Mouse (Mus musculus) layer of hippocampus, adult 8-10 months (tissue): ENCODE measurements around the gene Cep170b. TPM values are rescaled to one million over a fixed set of nuclear protein-coding genes. Genes with fewer than 3 reads are reported as not detected.

Experiments
- microRNA-seq, 2 experiments: library from miRNA; unstranded; fragments of <30 nt; microRNA quantifications; one replicate each; pipeline ENCODE4 v1.2.0; 2022
- total RNA-seq, 4 experiments: library from RNA; stranded (reverse); gene quantifications; 2 replicates each; pipeline ENCODE4 v1.2.4; 2022

Gene Cep170b
- total RNA-seq, 4 experiments from 2014 or later: 190 to 216 (median 203) TPM

Small RNAs within 50 kb of the gene (microRNA-seq; reads per million reads assigned to microRNA genes)
- gene Mir6940: 0.64 to 1.8 reads per million in 2 experiments

Other genes starting within 250 kb of the Cep170b start
- gene A530016L24Rik, start 231.0 kb upstream of the Cep170b start, total RNA-seq: under 1 TPM in 2 of 4 experiments, not detected in 2; 0.16 to 0.36 TPM
- 100 to 1,000 TPM; 118 to 128 (median 123) TPM for gene Tmem179, start 203.7 kb upstream of the Cep170b start, total RNA-seq
- gene Inf2, start 131.7 kb upstream of the Cep170b start, total RNA-seq: 100 to 1,000 TPM; 111 to 121 (median 115) TPM
- gene Adssl1, start 100.4 kb upstream of the Cep170b start, total RNA-seq: 10 to 100 TPM in 3 of 4 experiments, 1 to 10 TPM in 1; 9.6 to 30.4 (median 20.8) TPM
- 10 to 100 TPM; 20.8 to 23.5 (median 22.1) TPM for gene Siva1, start 75.8 kb upstream of the Cep170b start, total RNA-seq
- gene Akt1, start 45.6 kb upstream of the Cep170b start, total RNA-seq: 100 to 1,000 TPM; 153 to 162 (median 161) TPM
- gene Zbtb42, start 41.6 kb upstream of the Cep170b start, total RNA-seq: 1 to 10 TPM in 3 of 4 experiments, under 1 TPM in 1; 0.98 to 2.2 (median 1.1) TPM
- 10 to 100 TPM in 2 of 4 experiments, 1 to 10 TPM in 2; 7.3 to 36.6 (median 21.0) TPM for gene Pld4, start 40.2 kb downstream of the Cep170b start, total RNA-seq
- 10 to 100 TPM in 2 of 4 experiments, 1 to 10 TPM in 2; 4.7 to 11.9 (median 8.2) TPM for gene Ahnak2, start 82.2 kb downstream of the Cep170b start, total RNA-seq
- gene Clba1, start 88.5 kb downstream of the Cep170b start, total RNA-seq: 10 to 100 TPM; 10.9 to 17.6 (median 14.0) TPM
- 10 to 100 TPM; 10.1 to 12.0 (median 11.1) TPM for gene Cdca4, start 109.0 kb downstream of the Cep170b start, total RNA-seq
- not detected for gene Gpr132, start 147.8 kb downstream of the Cep170b start, total RNA-seq
- gene Jag2, start 209.3 kb downstream of the Cep170b start, total RNA-seq: 10 to 100 TPM; 47.1 to 61.1 (median 56.9) TPM
- gene Nudt14, start 221.7 kb downstream of the Cep170b start, total RNA-seq: 10 to 100 TPM in 3 of 4 experiments, 1 to 10 TPM in 1; 9.7 to 12.1 (median 11.1) TPM